Mouse (Mus musculus) hindbrain, postnatal 0 days (tissue): Measurements from ENCODE around the gene H2al1c. TPM values are rescaled to one million over a fixed set of nuclear protein-coding genes. Genes with fewer than 3 reads are reported as not detected.
A peak's percentile ranks its signal among the peaks of the same experiment; 100 is the strongest.
"Not testable (repeated sequence)": the region's sequence is repeated elsewhere in the genome, so short reads cannot be mapped to it uniquely, and the experiment has no call there.

Source experiments
- ATAC-seq: fragments of 200-750 bp; cut with Nextera tagmentation; 2 replicates; pipeline ENCODE4 v1.8.0; 2017; ENCODE audit warnings: mild to moderate bottlenecking, moderate TSS enrichment, moderate library complexity
- DNase-seq: peaks from one replicate; pipeline ENCODE4 v3.0.0-alpha.2; 2015; ENCODE audit warnings: low spot score
- H3K27ac ChIP-seq: fragments of 300-500 bp; sonication (generic); 2 replicates; pipeline ENCODE4 v1.5.1; 2014; ENCODE audit warnings: mild to moderate bottlenecking
- H3K27me3 ChIP-seq: fragments of 300-500 bp; sonication (generic); 2 replicates; pipeline ENCODE4 v1.6.1; 2014; ENCODE audit warnings: low read length, mixed read lengths; ENCODE audit not compliant: insufficient read depth
- H3K36me3 ChIP-seq: fragments of 300-500 bp; sonication (generic); 2 replicates; pipeline ENCODE4 v1.6.1; 2014; ENCODE audit warnings: low read length, mixed read lengths; ENCODE audit not compliant: insufficient read depth
- H3K4me1 ChIP-seq: fragments of 300-500 bp; sonication (generic); 2 replicates; pipeline ENCODE4 v1.6.1; 2014; ENCODE audit warnings: antibody characterized with exemption, low read length, mixed read lengths; ENCODE audit not compliant: insufficient read depth
- H3K4me2 ChIP-seq: fragments of 300-500 bp; sonication (generic); 2 replicates; pipeline ENCODE4 v1.6.1; 2014; ENCODE audit warnings: low read depth, mild to moderate bottlenecking, low read length, moderate library complexity, mixed read lengths
- H3K4me3 ChIP-seq: fragments of 300-500 bp; sonication (generic); 2 replicates; pipeline ENCODE4 v1.5.1; 2014; ENCODE audit warnings: low read length
- H3K9ac ChIP-seq: fragments of 300-500 bp; sonication (generic); replicated peaks from 2 replicates; pipeline ENCODE4 v1.6.1; 2014; ENCODE audit warnings: mild to moderate bottlenecking, low read length, moderate library complexity, mixed read lengths
- H3K9me3 ChIP-seq: fragments of 300-500 bp; sonication (generic); 2 replicates; pipeline ENCODE4 v1.6.1; 2016; ENCODE audit warnings: low read length, mixed read lengths
- CTCF ChIP-seq: IDR thresholded peaks from 2 replicates; pipeline ENCODE4 v1.5.1; 2016; ENCODE audit warnings: antibody characterized with exemption, control low read depth, low read depth
- WGBS: fragments of 180-500 bp; shearing (Covaris S2); extraction: QIAGEN DNeasy Blood & Tissue Kit; methylation state at CpG from one replicate; pipeline ENCODE4 v1.1.7; 2014; 5-methylcytosine and 5-hydroxymethylcytosine counted together
- polyA plus RNA-seq: library from polyadenylated mRNA; unstranded; fragments of >200 nt; fragmentation: Nextera tagmentation; extraction: Ambion mirVana; gene quantifications from 2 replicates; pipeline ENCODE4 v1.2.1, GENCODE M21; 2015
- total RNA-seq: library from RNA; depleted of rRNA; stranded (reverse); fragments of >200 nt; gene quantifications from 2 replicates; pipeline ENCODE4 v1.2.3, GENCODE M21; 2014

H2al1c gene
- total and polyA plus RNA-seq, 2 experiments from 2014 or later = not detected

GRCm38 (mm10) chrX:11288306-11288882 is 17.1 kb upstream of the H2al1c start:
- Histone ChIP-seq H3K9ac (no peak overlapping the region), H3K27ac (no peak overlapping the region), H3K4me3 (no peak overlapping the region), H3K9me3 (no peaks in the 10 kb centered on the region), H3K4me1 (no peaks in the 10 kb centered on the region), H3K27me3 (no peaks in the 10 kb centered on the region), H3K4me2 (no peak overlapping the region), H3K36me3 (no peaks in the 10 kb centered on the region)
- ATAC-seq = no peak
- TF ChIP-seq CTCF = no peak
- 74% methylated on average over 14 of the region's 14 CpGs for WGBS
- DNase-seq = peak; percentile 17

GRCm38 (mm10) chrX:11289244-11289643 is 16.2 kb upstream of the H2al1c start:
- Histone ChIP-seq H3K4me1 (no peaks in the 10 kb centered on the region), H3K27ac (no peak overlapping the region), H3K36me3 (no peaks in the 10 kb centered on the region), H3K4me3 (no peak overlapping the region), H3K9ac (no peak overlapping the region), H3K4me2 (no peak overlapping the region), H3K27me3 (no peaks in the 10 kb centered on the region), H3K9me3 (no peaks in the 10 kb centered on the region)
- no peak for ATAC-seq
- no peak for DNase-seq
- TF ChIP-seq CTCF = no peak
- 63% methylated on average over 4 of the region's 4 CpGs for WGBS

GRCm38 (mm10) chrX:11298957-11299356 is 6.5 kb upstream of the H2al1c start, which contains the start of gene H2al1a:
H2al1a (plus strand) TSS chrX:11299257.
- H3K27me3 ChIP-seq, H3K27ac ChIP-seq, H3K4me3 ChIP-seq, H3K36me3 ChIP-seq, H3K4me1 ChIP-seq, DNase-seq, ATAC-seq, H3K4me2 ChIP-seq, H3K9me3 ChIP-seq, H3K9ac ChIP-seq: not testable (repeated sequence)
- WGBS = no CpG with 5 or more reads among the region's 3 CpGs

GRCm38 (mm10) chrX:11302132-11302531 is 3.3 kb upstream of the H2al1c start, which contains the start of gene H2al1b:
H2al1b (plus strand) TSS chrX:11302432.
- DNase-seq, H3K27me3 ChIP-seq, H3K9me3 ChIP-seq, H3K4me1 ChIP-seq, ATAC-seq, H3K9ac ChIP-seq, H3K27ac ChIP-seq, H3K4me2 ChIP-seq, H3K36me3 ChIP-seq, H3K4me3 ChIP-seq: not testable (repeated sequence)
- WGBS = 100% methylated on average over 1 of the region's 3 CpGs

GRCm38 (mm10) chrX:11308524-11308923 is 3.1 kb downstream of the H2al1c start, which contains the start of gene H2al1d:
H2al1d (plus strand) TSS chrX:11308824.
- not testable (repeated sequence) for H3K9me3 ChIP-seq, H3K4me2 ChIP-seq, DNase-seq, ATAC-seq, H3K27me3 ChIP-seq, H3K9ac ChIP-seq, H3K36me3 ChIP-seq, H3K4me3 ChIP-seq, H3K27ac ChIP-seq, H3K4me1 ChIP-seq
- WGBS = no CpG with 5 or more reads among the region's 6 CpGs

- H3K36me3 ChIP-seq, H3K27me3 ChIP-seq, H3K9me3 ChIP-seq, H3K4me1 ChIP-seq, H3K9ac ChIP-seq, ATAC-seq, DNase-seq, H3K4me3 ChIP-seq, H3K27ac ChIP-seq, H3K4me2 ChIP-seq: not testable (repeated sequence)
- WGBS = no CpG with 5 or more reads among the region's 3 CpGs
Measured at GRCm38 (mm10) chrX:11311634-11312033, 6.2 kb downstream of the H2al1c start, which contains the start of gene H2al1e. H2al1e (plus strand) TSS chrX:11311934.

- not testable (repeated sequence) for H3K27me3 ChIP-seq, H3K4me1 ChIP-seq, ATAC-seq, DNase-seq, H3K9me3 ChIP-seq, H3K4me2 ChIP-seq, H3K4me3 ChIP-seq, H3K36me3 ChIP-seq, H3K9ac ChIP-seq, H3K27ac ChIP-seq
- no CpG with 5 or more reads among the region's 6 CpGs for WGBS
Measured at GRCm38 (mm10) chrX:11314858-11315257, 9.4 kb downstream of the H2al1c start, which contains the start of gene H2al1f. H2al1f (plus strand) TSS chrX:11315158.

- not testable (repeated sequence) for H3K27me3 ChIP-seq, ATAC-seq, H3K27ac ChIP-seq, H3K4me1 ChIP-seq, H3K36me3 ChIP-seq, H3K4me2 ChIP-seq, DNase-seq, H3K9me3 ChIP-seq, H3K4me3 ChIP-seq, H3K9ac ChIP-seq
- no CpG with 5 or more reads among the region's 3 CpGs for whole genome bisulfite sequencing
Measured at GRCm38 (mm10) chrX:11317956-11318355, 12.5 kb downstream of the H2al1c start, which contains the start of gene H2al1g. H2al1g (plus strand) TSS chrX:11318256.

- H3K36me3 ChIP-seq, H3K27me3 ChIP-seq, ATAC-seq, H3K9ac ChIP-seq, H3K4me1 ChIP-seq, H3K9me3 ChIP-seq, H3K4me3 ChIP-seq, H3K27ac ChIP-seq, H3K4me2 ChIP-seq, DNase-seq: not testable (repeated sequence)
- WGBS = no CpG with 5 or more reads among the region's 6 CpGs
Measured at GRCm38 (mm10) chrX:11321192-11321591, 15.7 kb downstream of the H2al1c start, which contains the start of gene H2al1h. H2al1h (plus strand) TSS chrX:11321492.

- H3K4me2 ChIP-seq, DNase-seq, H3K27me3 ChIP-seq, H3K4me3 ChIP-seq, H3K36me3 ChIP-seq, H3K9ac ChIP-seq, H3K27ac ChIP-seq, H3K9me3 ChIP-seq, H3K4me1 ChIP-seq, ATAC-seq: not testable (repeated sequence)
- WGBS = 100% methylated on average over 2 of the region's 5 CpGs
Measured at GRCm38 (mm10) chrX:11324359-11324758, 18.9 kb downstream of the H2al1c start, which contains the start of gene H2al1i. H2al1i (plus strand) TSS chrX:11324659.
